19 mouse cellular contexts compared by ENCODE assay signal in the genomic region with DNA sequence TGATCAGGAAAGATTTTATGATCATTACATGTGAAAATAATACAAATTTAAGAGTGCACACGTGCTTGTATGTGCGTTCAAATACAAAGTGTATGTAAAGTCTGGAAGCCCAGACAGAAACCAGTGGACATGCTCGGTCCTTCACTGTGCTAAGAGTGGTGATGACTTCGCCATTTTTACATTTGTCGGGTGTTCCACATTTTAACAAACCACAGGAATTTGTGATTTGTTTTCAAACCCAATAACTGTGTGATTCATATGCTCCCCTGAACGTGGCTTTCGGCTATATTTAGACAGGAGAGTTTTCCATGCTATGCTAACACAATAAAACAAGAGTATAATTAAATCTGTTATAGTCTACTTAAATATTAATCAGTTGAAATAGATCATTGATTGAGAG.
"Had no signal": no experiment of that assay in that cellular context is flagged by ENCODE, and none has a peak within 500 bp of the region (broad histone marks: within the 10 kb centered on the region; RNA-seq: fewer than 3 reads in every experiment).

No protein-coding gene starts in this region.

- H3K27ac ChIP-seq: liver, embryonic 15.5 days; lung, embryonic 15.5 days; midbrain, embryonic 10.5 days; midbrain, embryonic 12.5 days; neural tube, embryonic 12.5 days had no signal

- H3K27me3 ChIP-seq: liver, embryonic 15.5 days; lung, embryonic 15.5 days; neural tube, embryonic 12.5 days had no signal

- H3K4me1 ChIP-seq: liver, embryonic 15.5 days had no signal

- ATAC-seq: liver, postnatal 0 days; lung, postnatal 0 days; midbrain, embryonic 16.5 days had no signal

- H3K9ac ChIP-seq: liver, embryonic 15.5 days; liver, postnatal 0 days; lung, embryonic 15.5 days; midbrain, embryonic 12.5 days; neural tube, embryonic 12.5 days had no signal

- H3K4me2 ChIP-seq: liver, embryonic 15.5 days; lung, embryonic 15.5 days; midbrain, embryonic 12.5 days; neural tube, embryonic 12.5 days had no signal

- H3K4me3 ChIP-seq: liver, embryonic 15.5 days; lung, embryonic 15.5 days; midbrain, embryonic 10.5 days; midbrain, embryonic 12.5 days; neural tube, embryonic 12.5 days had no signal

- H3K36me3 ChIP-seq: liver, embryonic 15.5 days; lung, embryonic 15.5 days; midbrain, embryonic 12.5 days; neural tube, embryonic 12.5 days had no signal

- DNase-seq: liver, postnatal 0 days; lung, adult 2 months; lung, postnatal 4 days; midbrain, embryonic 14.5 days; retina, postnatal 1 day; right cerebral cortex, adult 18-20 months; right cerebral cortex, postnatal 25 days; right cerebral cortex, postnatal 4 days; spleen, adult 18-20 months; thymus, adult 18-20 months; thymus, postnatal 14 days; thymus, postnatal 36 days had no signal

- H3K9me3 ChIP-seq: liver, embryonic 15.5 days; lung, embryonic 15.5 days; midbrain, embryonic 10.5 days; midbrain, embryonic 12.5 days; neural tube, embryonic 12.5 days had no signal
